Mouse (Mus musculus) hindbrain, embryonic 13.5 days (tissue): ENCODE data around the gene Maats1. TPM values are rescaled to one million over a fixed set of nuclear protein-coding genes. Genes with fewer than 3 reads are reported as not detected.
A peak's percentile ranks its signal among the peaks of the same experiment; 100 is the strongest.

Source experiments
- ATAC-seq: fragments of 200-750 bp; cut with Nextera tagmentation; 2 replicates; pipeline ENCODE4 v1.8.0; 2017; ENCODE audit warnings: moderate TSS enrichment; ENCODE audit not compliant: low FRiP score
- H3K27ac ChIP-seq: fragments of 300-500 bp; sonication (generic); 2 replicates; pipeline ENCODE4 v1.5.1; 2015; ENCODE audit warnings: inconsistent platforms, mild to moderate bottlenecking, moderate library complexity
- H3K27me3 ChIP-seq: fragments of 300-500 bp; sonication (generic); 2 replicates; pipeline ENCODE4 v1.6.1; 2015; ENCODE audit warnings: mild to moderate bottlenecking, inconsistent platforms
- H3K36me3 ChIP-seq: fragments of 300-500 bp; sonication (generic); 2 replicates; pipeline ENCODE4 v1.6.1; 2015; ENCODE audit warnings: mild to moderate bottlenecking, inconsistent platforms
- H3K4me1 ChIP-seq: fragments of 300-500 bp; sonication (generic); replicated peaks from 2 replicates; pipeline ENCODE4 v1.6.1; 2015; ENCODE audit warnings: inconsistent platforms
- H3K4me2 ChIP-seq: fragments of 300-500 bp; sonication (generic); 2 replicates; pipeline ENCODE4 v1.6.1; 2015; ENCODE audit warnings: inconsistent platforms, mild to moderate bottlenecking, moderate library complexity
- H3K4me3 ChIP-seq: fragments of 300-500 bp; sonication (generic); 2 replicates; pipeline ENCODE4 v1.5.1; 2015; ENCODE audit warnings: mild to moderate bottlenecking, inconsistent platforms
- H3K9ac ChIP-seq: fragments of 300-500 bp; sonication (generic); 2 replicates; pipeline ENCODE4 v1.6.1; 2015; ENCODE audit warnings: mild to moderate bottlenecking, inconsistent platforms
- H3K9me3 ChIP-seq: fragments of 300-500 bp; sonication (generic); 2 replicates; pipeline ENCODE4 v1.6.1; 2016; ENCODE audit warnings: inconsistent platforms
- WGBS: fragments of 180-500 bp; shearing (Covaris S2); methylation state at CpG from one replicate; pipeline ENCODE4 v1.1.7; 2015; 5-methylcytosine and 5-hydroxymethylcytosine counted together
- polyA plus RNA-seq: library from polyadenylated mRNA; unstranded; fragments of >200 nt; fragmentation: Nextera tagmentation; extraction: Ambion mirVana; gene quantifications from 2 replicates; pipeline ENCODE4 v1.2.1, GENCODE M21; 2015

The Maats1 gene
- polyA plus RNA-seq, 1 experiment from 2014 or later: 1.8 TPM

- peaks cover 11% of the 10 kb centered on the region; the same call in 1 of the 2 replicates for H3K4me1 ChIP-seq
- no peaks in the 10 kb centered on the region for H3K27me3 ChIP-seq
- no peak overlapping the region for H3K9ac ChIP-seq
- H3K27ac ChIP-seq: no peak overlapping the region
- no peak overlapping the region for H3K4me3 ChIP-seq
- H3K36me3 ChIP-seq: no peaks in the 10 kb centered on the region
- H3K9me3 ChIP-seq: no peaks in the 10 kb centered on the region
- ATAC-seq: no peak
- no peak overlapping the region for H3K4me2 ChIP-seq
- 83% methylated on average over 6 of the region's 6 CpGs for WGBS
Observed at GRCm38 (mm10) chr16:38377546-38377945, 35.6 kb upstream of the Maats1 start.

GRCm38 (mm10) chr16:38376841-38377249 is 34.9 kb upstream of the Maats1 start:
- ATAC-seq: peak; percentile 63
- no peak overlapping the region for H3K9ac ChIP-seq
- no peaks in the 10 kb centered on the region for H3K9me3 ChIP-seq
- H3K27ac ChIP-seq: peak overlapping the region; percentile 80
- H3K4me3 ChIP-seq: peak overlapping the region; percentile 11; the same call in 1 of the 2 replicates
- no peaks in the 10 kb centered on the region for H3K27me3 ChIP-seq
- peaks cover 11% of the 10 kb centered on the region; the same call in 1 of the 2 replicates for H3K4me1 ChIP-seq
- 57% methylated on average over 8 of the region's 8 CpGs for WGBS
- H3K4me2 ChIP-seq: peak overlapping the region; percentile 48
- H3K36me3 ChIP-seq: no peaks in the 10 kb centered on the region

GRCm38 (mm10) chr16:38376163-38376840 is 34.4 kb upstream of the Maats1 start:
- peaks cover 11% of the 10 kb centered on the region; the same call in 1 of the 2 replicates for H3K4me1 ChIP-seq
- peak overlapping the region; percentile 11; the same call in 1 of the 2 replicates for H3K4me3 ChIP-seq
- H3K27me3 ChIP-seq: no peaks in the 10 kb centered on the region
- H3K27ac ChIP-seq: peak overlapping the region; percentile 80
- peak; percentile 87 for ATAC-seq
- peak overlapping the region; percentile 48 for H3K4me2 ChIP-seq
- H3K9ac ChIP-seq: peak overlapping the region; percentile 61
- 21% methylated on average over 16 of the region's 17 CpGs for WGBS
- no peaks in the 10 kb centered on the region for H3K36me3 ChIP-seq
- no peaks in the 10 kb centered on the region for H3K9me3 ChIP-seq

GRCm38 (mm10) chr16:38375182-38375581 is 33.2 kb upstream of the Maats1 start:
- H3K4me2 ChIP-seq: no peak overlapping the region
- WGBS: 89% methylated on average over 7 of the region's 7 CpGs
- H3K4me3 ChIP-seq: no peak overlapping the region
- H3K27ac ChIP-seq: no peak overlapping the region
- no peaks in the 10 kb centered on the region for H3K9me3 ChIP-seq
- ATAC-seq: no peak
- no peaks in the 10 kb centered on the region for H3K36me3 ChIP-seq
- H3K4me1 ChIP-seq: peaks cover 11% of the 10 kb centered on the region; the same call in 1 of the 2 replicates
- no peaks in the 10 kb centered on the region for H3K27me3 ChIP-seq
- H3K9ac ChIP-seq: no peak overlapping the region

DNA sequence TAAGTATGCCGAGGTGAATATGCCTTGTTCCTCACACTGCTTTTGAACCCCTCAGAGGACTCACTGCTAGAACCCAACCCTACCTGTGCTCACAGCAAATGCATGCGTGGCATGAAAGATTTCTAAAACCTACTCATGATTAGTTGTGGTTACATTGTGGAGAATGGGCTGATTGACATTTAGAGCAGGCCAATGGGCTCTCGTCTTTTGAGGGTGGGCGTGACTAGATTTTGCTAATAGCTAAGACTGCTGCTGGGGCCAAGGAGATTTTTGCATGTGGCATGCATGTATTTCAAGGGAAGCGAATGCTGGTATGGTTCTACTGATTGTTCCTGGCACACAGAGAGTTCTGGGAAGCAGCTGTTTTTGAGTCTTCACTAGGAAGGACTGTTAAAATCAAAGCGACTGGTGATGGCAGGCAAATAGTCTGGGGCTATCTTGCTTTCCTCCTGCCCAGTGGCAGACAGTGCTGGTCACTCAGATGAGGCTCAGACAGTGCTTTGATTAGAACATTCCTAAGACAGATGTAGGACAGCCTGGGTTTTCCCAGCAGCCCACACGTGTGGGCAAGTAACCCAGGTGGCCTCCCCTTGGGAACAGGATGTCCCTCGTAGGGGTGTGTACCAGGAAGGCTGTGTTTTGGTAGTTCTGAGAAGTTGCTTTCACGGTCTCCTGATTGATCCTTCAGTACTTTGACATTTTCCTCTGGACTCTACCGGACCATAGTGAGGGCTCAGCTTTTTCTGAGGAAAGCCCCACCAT is 32.6 kb upstream of the Maats1 start:
- WGBS: 87% methylated on average over 10 of the region's 10 CpGs
- Histone ChIP-seq H3K4me2 (0 out of 2 replicates have a peak overlapping the region, but pooled peaks have one; percentile 8), H3K36me3 (no peaks in the 10 kb centered on the region)

DNA sequence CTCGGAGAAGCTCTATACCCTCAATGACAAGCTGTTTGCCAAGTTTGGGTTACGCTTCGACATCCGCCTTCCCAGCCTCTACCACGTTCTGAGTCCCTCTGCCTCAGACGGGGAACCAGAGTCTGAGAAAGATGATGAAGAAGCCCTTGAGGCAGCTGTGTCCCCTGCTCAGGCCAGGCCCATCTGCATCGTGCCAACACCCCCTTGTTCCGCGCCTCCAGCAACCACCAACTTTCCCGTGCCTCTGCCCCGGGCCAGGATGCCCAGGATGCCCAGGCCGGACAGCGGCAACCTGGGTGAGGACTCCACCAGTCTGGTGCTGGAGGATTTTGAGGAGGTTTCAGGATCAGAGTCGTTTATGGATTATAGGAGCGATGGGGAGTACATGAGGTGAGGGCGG is 32.0 kb upstream of the Maats1 start:
- Histone ChIP-seq H3K9ac (no peak overlapping the region), H3K27me3 (no peaks in the 10 kb centered on the region), H3K4me2 (0 out of 2 replicates have a peak overlapping the region, but pooled peaks have one; percentile 8), H3K36me3 (no peaks in the 10 kb centered on the region), H3K4me3 (no peak overlapping the region), H3K27ac (no peak overlapping the region), H3K4me1 (peaks cover 11% of the 10 kb centered on the region; the same call in 1 of the 2 replicates), H3K9me3 (no peaks in the 10 kb centered on the region)
- ATAC-seq: no peak
- WGBS: 88% methylated on average over 16 of the region's 16 CpGs

More for the DNA sequence above, 32.6 kb upstream of the Maats1 start:
- Histone ChIP-seq H3K4me1 (peaks cover 11% of the 10 kb centered on the region; the same call in 1 of the 2 replicates), H3K9me3 (no peaks in the 10 kb centered on the region), H3K9ac (no peak overlapping the region), H3K27ac (no peak overlapping the region), H3K4me3 (no peak overlapping the region), H3K27me3 (no peaks in the 10 kb centered on the region)
- no peak for ATAC-seq

GRCm38 (mm10) chr16:38373439-38373838 is 31.5 kb upstream of the Maats1 start:
- ATAC-seq: no peak
- H3K36me3 ChIP-seq: no peaks in the 10 kb centered on the region
- 78% methylated on average over 10 of the region's 10 CpGs for whole genome bisulfite sequencing
- H3K4me2 ChIP-seq: no peak overlapping the region
- H3K4me3 ChIP-seq: no peak overlapping the region
- peaks cover 11% of the 10 kb centered on the region; the same call in 1 of the 2 replicates for H3K4me1 ChIP-seq
- H3K9ac ChIP-seq: no peak overlapping the region
- H3K27ac ChIP-seq: no peak overlapping the region
- H3K9me3 ChIP-seq: no peaks in the 10 kb centered on the region
- no peaks in the 10 kb centered on the region for H3K27me3 ChIP-seq

DNA sequence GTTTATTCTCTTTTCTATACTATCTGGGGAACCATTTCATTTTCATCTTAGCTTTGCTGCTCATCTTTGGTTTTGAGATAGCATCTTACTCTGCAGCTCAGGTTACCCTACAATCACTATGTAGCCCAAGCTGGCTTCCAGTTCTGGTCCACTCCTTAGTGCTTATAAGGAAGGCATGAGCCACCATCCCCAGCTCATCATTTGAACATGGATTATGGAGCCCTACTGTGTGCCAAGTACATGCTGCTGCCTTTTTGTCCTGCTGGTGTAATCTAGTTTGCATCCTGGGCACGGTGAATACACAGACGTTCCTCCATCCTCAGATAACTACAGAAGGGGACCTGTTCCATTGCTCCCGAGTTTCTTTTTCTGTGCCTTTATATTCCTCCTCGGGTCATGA is 30.9 kb upstream of the Maats1 start:
- H3K9ac ChIP-seq: no peak overlapping the region
- peaks cover 11% of the 10 kb centered on the region; the same call in 1 of the 2 replicates for H3K4me1 ChIP-seq
- no peak overlapping the region for H3K27ac ChIP-seq
- no peaks in the 10 kb centered on the region for H3K36me3 ChIP-seq
- H3K9me3 ChIP-seq: no peaks in the 10 kb centered on the region
- no peaks in the 10 kb centered on the region for H3K27me3 ChIP-seq
- 89% methylated on average over 4 of the region's 4 CpGs for WGBS
- ATAC-seq: no peak
- H3K4me2 ChIP-seq: no peak overlapping the region
- H3K4me3 ChIP-seq: no peak overlapping the region

- Histone ChIP-seq H3K4me2 (no peak overlapping the region), H3K9ac (no peak overlapping the region), H3K4me1 (peaks cover 8% of the 10 kb centered on the region; the same call in 1 of the 2 replicates), H3K36me3 (no peaks in the 10 kb centered on the region), H3K27ac (no peak overlapping the region), H3K9me3 (no peaks in the 10 kb centered on the region), H3K4me3 (no peak overlapping the region), H3K27me3 (no peaks in the 10 kb centered on the region)
- WGBS: 91% methylated on average over 15 of the region's 15 CpGs
- no peak for ATAC-seq
Observed at GRCm38 (mm10) chr16:38371705-38372296, 29.9 kb upstream of the Maats1 start.

DNA sequence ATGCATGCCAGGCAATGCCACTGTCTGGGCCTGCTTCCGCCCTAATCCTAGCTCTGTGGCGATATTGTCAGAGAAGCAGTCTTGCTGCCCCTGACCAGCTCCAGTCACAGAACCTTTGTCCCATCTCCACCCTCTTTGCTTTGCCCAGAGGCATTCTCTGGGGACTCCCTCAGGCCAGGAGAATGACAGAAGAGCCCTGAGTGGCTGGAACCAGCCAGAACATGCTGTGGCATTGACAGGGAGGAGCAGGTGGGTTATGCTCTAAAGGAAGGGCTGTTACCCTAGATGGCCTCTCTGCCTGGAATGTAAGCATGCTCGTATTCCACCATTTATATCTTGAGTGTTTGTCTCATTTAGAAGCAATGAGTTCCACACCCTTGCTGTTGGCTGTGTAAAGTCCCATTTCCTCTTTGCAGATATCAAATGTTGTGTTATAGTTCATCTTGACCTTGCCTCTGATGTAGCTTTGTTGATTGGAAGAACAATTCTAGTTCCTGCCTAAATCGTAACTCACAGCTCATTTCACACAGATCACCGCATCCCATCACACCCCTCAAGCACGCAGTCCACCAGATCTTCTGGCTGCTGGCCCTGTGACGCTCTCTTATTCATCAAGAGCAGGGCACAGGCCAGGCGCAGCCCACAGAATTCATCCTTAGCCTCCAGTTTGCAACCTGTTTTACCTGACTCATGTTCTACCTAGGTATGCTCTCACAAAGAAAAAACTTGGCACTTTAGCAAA is 28.9 kb upstream of the Maats1 start:
- no peak for ATAC-seq
- no peaks in the 10 kb centered on the region for H3K9me3 ChIP-seq
- H3K27ac ChIP-seq: no peak overlapping the region
- no peaks in the 10 kb centered on the region; the same call in 1 of the 2 replicates for H3K4me1 ChIP-seq
- H3K36me3 ChIP-seq: no peaks in the 10 kb centered on the region
- no peak overlapping the region for H3K9ac ChIP-seq
- WGBS: 84% methylated on average over 8 of the region's 8 CpGs
- H3K4me3 ChIP-seq: no peak overlapping the region
- no peaks in the 10 kb centered on the region for H3K27me3 ChIP-seq
- H3K4me2 ChIP-seq: no peak overlapping the region

DNA sequence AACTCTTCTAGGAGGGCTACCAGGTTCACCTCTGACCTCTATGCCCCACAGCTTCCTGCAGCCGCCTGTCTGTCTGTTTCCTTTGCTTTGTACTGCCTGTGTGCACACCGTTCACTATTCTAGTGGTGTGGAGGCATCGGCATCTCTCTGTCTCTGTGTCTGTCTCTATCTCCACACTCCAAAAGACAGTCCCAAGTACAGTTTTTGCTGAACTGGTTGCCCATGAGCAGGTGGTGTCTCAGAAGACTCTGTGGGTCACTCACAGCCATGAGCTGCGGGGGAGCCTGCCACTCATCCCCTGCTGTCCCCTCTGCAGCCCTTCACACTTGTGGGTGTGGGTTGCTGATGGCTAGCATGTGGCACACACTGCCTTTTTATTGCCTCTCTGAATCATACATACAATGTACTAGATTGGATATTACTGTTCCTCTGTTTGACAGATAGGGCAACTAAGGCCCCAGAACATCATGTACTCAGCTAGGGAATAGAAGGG is 28.1 kb upstream of the Maats1 start:
- Histone ChIP-seq H3K4me1 (no peaks in the 10 kb centered on the region; the same call in 1 of the 2 replicates), H3K36me3 (no peaks in the 10 kb centered on the region), H3K27me3 (no peaks in the 10 kb centered on the region), H3K9me3 (no peaks in the 10 kb centered on the region), H3K27ac (no peak overlapping the region), H3K9ac (no peak overlapping the region), H3K4me2 (no peak overlapping the region), H3K4me3 (no peak overlapping the region)
- ATAC-seq: no peak
- WGBS: 84% methylated on average over 4 of the region's 4 CpGs
